Mouse (Mus musculus) intestine, embryonic 16.5 days (tissue): ENCODE data around the gene 5730455P16Rik. TPM values are rescaled to one million over a fixed set of nuclear protein-coding genes. Genes with fewer than 3 reads are reported as not detected.
"Not testable (repeated sequence)": the region's sequence is repeated elsewhere in the genome, so short reads cannot be mapped to it uniquely, and the experiment has no call there.

Source experiments
- ATAC-seq: fragments of 200-750 bp; cut with Nextera tagmentation; 2 replicates; pipeline ENCODE4 v1.8.0; 2017; ENCODE audit warnings: moderate TSS enrichment, moderate library complexity
- H3K27ac ChIP-seq: fragments of 300-500 bp; sonication (generic); 2 replicates; pipeline ENCODE4 v1.5.1; 2014; ENCODE audit warnings: mild to moderate bottlenecking, low read length
- H3K27me3 ChIP-seq: fragments of 300-500 bp; sonication (generic); replicated peaks from 2 replicates; pipeline ENCODE4 v1.6.1; 2014; ENCODE audit warnings: low read length, control low read depth, mixed read lengths; ENCODE audit not compliant: control insufficient read depth, insufficient read depth
- H3K36me3 ChIP-seq: fragments of 300-500 bp; sonication (generic); 2 replicates; pipeline ENCODE4 v1.6.1; 2014; ENCODE audit warnings: low read length, control low read depth; ENCODE audit not compliant: control insufficient read depth, insufficient read depth
- H3K4me1 ChIP-seq: fragments of 300-500 bp; sonication (generic); 2 replicates; pipeline ENCODE4 v1.6.1; 2014; ENCODE audit warnings: low read length, control low read depth, mixed read lengths; ENCODE audit not compliant: control insufficient read depth, insufficient read depth
- H3K4me2 ChIP-seq: fragments of 300-500 bp; sonication (generic); 2 replicates; pipeline ENCODE4 v1.6.1; 2014; ENCODE audit warnings: low read depth, low read length, control low read depth
- H3K4me3 ChIP-seq: fragments of 300-500 bp; sonication (generic); 2 replicates; pipeline ENCODE4 v1.5.1; 2014; ENCODE audit warnings: mild to moderate bottlenecking, low read length
- H3K9ac ChIP-seq: fragments of 300-500 bp; sonication (generic); 2 replicates; pipeline ENCODE4 v1.6.1; 2014; ENCODE audit warnings: low read depth, low read length
- H3K9me3 ChIP-seq: fragments of 300-500 bp; sonication (generic); 2 replicates; pipeline ENCODE4 v1.6.1; 2016; ENCODE audit warnings: low read length, control low read depth; ENCODE audit not compliant: control insufficient read depth
- whole genome bisulfite sequencing: fragments of 180-500 bp; shearing (Covaris S2); extraction: QIAGEN DNeasy Blood & Tissue Kit; methylation state at CpG from one replicate; pipeline ENCODE4 v1.1.7; 2014; 5-methylcytosine and 5-hydroxymethylcytosine counted together
- polyA plus RNA-seq: library from polyadenylated mRNA; unstranded; fragments of >200 nt; fragmentation: Nextera tagmentation; extraction: Ambion mirVana; gene quantifications from 2 replicates; pipeline ENCODE4 v1.2.1, GENCODE M21; 2015

Gene 5730455P16Rik
- polyA plus RNA-seq, 1 experiment from 2014 or later: 14.9 TPM

DNA sequence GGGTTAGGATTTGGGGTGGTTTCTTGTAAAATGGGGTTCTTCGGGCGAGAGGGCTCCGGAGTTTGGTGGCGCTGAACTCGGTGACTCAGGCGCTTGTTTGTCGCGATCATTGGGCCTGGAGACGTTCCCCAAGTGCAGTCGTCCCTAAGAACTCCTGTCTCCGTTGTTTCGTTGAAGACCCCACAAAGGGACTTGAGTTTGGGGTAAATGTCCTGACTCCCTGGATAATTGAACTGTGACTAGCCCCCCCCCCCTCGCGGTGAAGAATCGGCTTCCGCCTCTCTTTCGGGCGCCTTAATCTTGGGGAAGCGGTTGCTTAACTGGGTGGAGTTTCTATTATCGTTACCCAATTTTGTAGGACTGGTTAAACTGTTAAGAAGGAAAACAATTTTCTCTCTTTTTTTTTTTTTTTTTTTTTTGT lies 5.8 kb upstream of the 5730455P16Rik start:
- peak overlapping the region; percentile 95 for H3K9ac ChIP-seq
- ATAC-seq: peak; percentile 32; the same call in 1 of the 2 replicates
- peak overlapping the region; percentile 89 for H3K27ac ChIP-seq
- H3K36me3 ChIP-seq: 0 out of 2 replicates have a peak, but pooled peaks cover 2% of the 10 kb centered on the region
- no peaks in the 10 kb centered on the region for H3K9me3 ChIP-seq
- peak overlapping the region; percentile 97 for H3K4me3 ChIP-seq
- peaks cover 20% of the 10 kb centered on the region for H3K4me1 ChIP-seq
- under 1% methylated on average over 20 of the region's 20 CpGs for WGBS
- H3K4me2 ChIP-seq: no peak overlapping the region
- no peaks in the 10 kb centered on the region for H3K27me3 ChIP-seq

DNA sequence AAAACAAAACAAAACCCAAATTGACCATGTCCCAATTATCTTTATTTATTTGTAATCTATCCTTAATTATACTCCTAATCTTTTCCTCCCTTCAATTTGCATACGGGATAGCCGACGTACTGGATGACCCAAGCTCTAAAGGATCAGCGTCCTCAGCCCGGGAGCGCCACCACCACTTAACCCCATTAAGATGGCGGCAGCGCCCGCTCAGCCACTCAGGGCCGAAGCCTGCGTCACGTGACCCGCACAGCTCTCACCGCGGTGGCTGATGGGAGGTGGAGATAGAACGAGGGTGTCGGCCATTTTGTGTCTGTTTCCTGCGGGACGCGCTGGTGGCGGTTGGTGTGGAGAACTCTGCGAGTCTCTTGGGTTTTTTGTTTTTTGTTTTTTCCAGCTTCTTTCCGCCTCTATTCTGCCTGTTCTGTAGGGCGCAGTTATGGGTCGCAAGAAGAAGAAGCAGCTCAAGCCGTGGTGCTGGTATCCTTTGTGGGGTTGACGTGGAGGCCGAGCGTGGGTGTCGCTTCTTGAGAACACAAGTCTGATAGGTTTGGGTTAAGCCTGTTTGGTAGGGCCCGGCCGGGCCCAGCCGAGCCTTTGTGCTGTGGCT lies 5.3 kb upstream of the 5730455P16Rik start, which contains the start of gene Zfp207:
Zfp207 (plus strand) TSS at position 261 of the 607 bp plus-strand sequence.
- under 1% methylated on average over 33 of the region's 33 CpGs for WGBS
- H3K36me3 ChIP-seq: 0 out of 2 replicates have a peak, but pooled peaks cover 2% of the 10 kb centered on the region
- H3K27ac ChIP-seq: peak within 1 kb of the TSS; percentile 89
- peak; percentile 94 for ATAC-seq
- peak within 1 kb of the TSS; percentile 97 for H3K4me3 ChIP-seq
- no peaks in the 10 kb centered on the region for H3K9me3 ChIP-seq
- H3K27me3 ChIP-seq: no peaks in the 10 kb centered on the region
- peak within 1 kb of the TSS; percentile 91 for H3K4me2 ChIP-seq
- peaks cover 20% of the 10 kb centered on the region for H3K4me1 ChIP-seq
- peak within 1 kb of the TSS; percentile 95 for H3K9ac ChIP-seq

DNA sequence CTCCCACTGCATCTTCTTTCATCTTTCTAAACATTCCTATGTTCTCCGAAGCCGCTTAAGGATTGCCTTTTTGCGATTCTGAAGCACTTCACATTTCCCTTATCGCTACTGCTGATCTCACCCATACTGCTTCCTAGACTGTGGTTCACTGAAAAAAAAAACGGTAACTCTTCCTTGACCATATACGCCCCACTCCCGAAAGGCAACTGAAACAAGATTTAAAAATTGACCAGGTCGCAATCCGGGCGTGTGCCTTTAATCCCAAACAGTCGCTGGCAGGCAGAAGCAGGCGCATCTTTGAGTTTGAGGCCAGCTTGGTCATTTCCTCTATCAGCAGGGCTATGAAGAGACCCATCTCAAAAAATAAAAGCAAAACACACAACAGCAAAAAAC lies 4.8 kb upstream of the 5730455P16Rik start:
- 3% methylated on average over 12 of the region's 12 CpGs for WGBS

DNA sequence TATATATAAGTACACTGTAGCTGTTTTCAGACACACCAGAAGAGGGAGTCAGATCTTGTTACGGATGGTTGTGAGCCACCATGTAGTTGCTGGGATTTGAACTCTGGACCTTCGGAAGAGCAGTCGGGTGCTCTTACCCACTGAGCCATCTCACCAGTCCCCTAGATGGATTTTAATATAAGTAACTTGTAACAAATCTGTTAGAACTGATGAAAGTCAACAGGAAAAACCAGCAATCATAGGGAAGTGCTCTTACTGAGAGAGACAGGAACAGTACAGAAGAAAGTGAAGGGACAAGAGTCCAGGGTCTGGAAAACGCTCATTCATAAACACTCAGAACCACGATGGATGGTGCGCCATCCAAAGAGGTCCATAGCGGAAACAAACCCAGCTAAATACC lies 1.4 kb upstream of the 5730455P16Rik start:
- H3K27ac ChIP-seq, H3K9ac ChIP-seq, H3K4me3 ChIP-seq, H3K9me3 ChIP-seq, ATAC-seq, H3K36me3 ChIP-seq, H3K4me2 ChIP-seq, H3K4me1 ChIP-seq, H3K27me3 ChIP-seq: not testable (repeated sequence)
- WGBS: 95% methylated on average over 7 of the region's 7 CpGs

More for the DNA sequence above, 4.8 kb upstream of the 5730455P16Rik start:
- peak; percentile 49 for ATAC-seq
- Histone ChIP-seq H3K4me1 (peaks cover 20% of the 10 kb centered on the region), H3K9me3 (no peaks in the 10 kb centered on the region), H3K27ac (peak overlapping the region; percentile 87), H3K27me3 (no peaks in the 10 kb centered on the region), H3K4me2 (peak overlapping the region; percentile 58), H3K9ac (peak overlapping the region; percentile 74), H3K36me3 (0 out of 2 replicates have a peak, but pooled peaks cover 2% of the 10 kb centered on the region), H3K4me3 (peak overlapping the region; percentile 97)

DNA sequence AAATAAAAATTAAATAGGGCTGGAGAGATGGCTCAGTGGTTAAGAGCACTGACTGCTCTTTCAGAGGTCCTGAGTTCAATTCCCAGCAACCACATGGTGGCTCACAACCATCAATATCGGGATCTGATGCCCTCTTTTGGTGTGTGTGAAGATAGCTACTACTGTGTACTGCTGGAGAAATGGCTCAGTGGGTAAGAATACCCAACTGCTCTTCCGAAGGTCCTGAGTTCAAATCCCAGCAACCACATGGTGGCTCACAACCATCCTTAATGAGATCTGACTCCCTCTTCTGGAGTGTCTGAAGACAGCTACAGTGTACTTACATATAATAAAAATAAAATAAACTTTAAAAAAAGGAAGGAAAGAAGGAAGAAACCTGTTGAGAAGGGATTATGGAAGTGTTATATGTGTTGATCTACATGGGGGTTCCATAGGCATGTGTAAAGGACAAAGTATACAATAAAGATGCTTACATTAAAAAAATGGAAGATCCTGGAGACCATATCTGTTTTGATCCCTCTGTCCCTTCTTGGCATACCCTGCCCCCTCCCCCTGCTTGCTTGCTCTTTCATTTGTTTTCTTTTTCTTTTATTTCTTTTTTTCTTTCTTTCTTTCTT lies 726 bp upstream of the 5730455P16Rik start:
- not testable (repeated sequence) for H3K9me3 ChIP-seq, H3K27ac ChIP-seq, ATAC-seq, H3K4me1 ChIP-seq, H3K27me3 ChIP-seq, H3K36me3 ChIP-seq
- peak overlapping the region; percentile 72 for H3K4me2 ChIP-seq
- H3K4me3 ChIP-seq: peak overlapping the region; percentile 85
- peak overlapping the region; percentile 96 for H3K9ac ChIP-seq
- WGBS: 66% methylated on average over 2 of the region's 2 CpGs

DNA sequence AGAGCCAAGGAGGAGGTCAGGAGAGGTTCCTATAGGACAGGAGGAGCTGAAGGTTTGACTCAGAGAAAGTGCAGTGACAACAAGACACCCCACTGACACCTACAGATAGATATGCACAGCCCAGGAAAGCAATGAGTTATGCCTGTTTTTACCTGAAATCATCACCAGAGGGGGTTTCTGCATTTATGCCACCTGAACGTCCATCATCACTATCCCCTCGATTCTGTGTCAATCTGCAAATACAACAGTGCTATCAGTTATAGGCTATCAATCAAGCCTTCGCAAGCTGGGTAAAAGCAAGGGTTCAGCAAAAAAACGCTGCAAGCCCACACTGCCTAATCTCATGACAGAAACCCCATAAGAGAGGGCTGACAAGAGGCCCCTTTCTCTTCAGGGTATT lies 1.2 kb downstream of the 5730455P16Rik start:
- WGBS: 53% methylated on average over 4 of the region's 4 CpGs
- 0 out of 2 replicates have a peak, but pooled peaks cover 2% of the 10 kb centered on the region for H3K4me1 ChIP-seq
- H3K9me3 ChIP-seq: no peaks in the 10 kb centered on the region
- no peak overlapping the region for H3K4me3 ChIP-seq
- H3K4me2 ChIP-seq: no peak overlapping the region
- no peak overlapping the region for H3K9ac ChIP-seq
- no peak overlapping the region for H3K27ac ChIP-seq
- ATAC-seq: no peak
- H3K27me3 ChIP-seq: no peaks in the 10 kb centered on the region
- H3K36me3 ChIP-seq: no peaks in the 10 kb centered on the region

DNA sequence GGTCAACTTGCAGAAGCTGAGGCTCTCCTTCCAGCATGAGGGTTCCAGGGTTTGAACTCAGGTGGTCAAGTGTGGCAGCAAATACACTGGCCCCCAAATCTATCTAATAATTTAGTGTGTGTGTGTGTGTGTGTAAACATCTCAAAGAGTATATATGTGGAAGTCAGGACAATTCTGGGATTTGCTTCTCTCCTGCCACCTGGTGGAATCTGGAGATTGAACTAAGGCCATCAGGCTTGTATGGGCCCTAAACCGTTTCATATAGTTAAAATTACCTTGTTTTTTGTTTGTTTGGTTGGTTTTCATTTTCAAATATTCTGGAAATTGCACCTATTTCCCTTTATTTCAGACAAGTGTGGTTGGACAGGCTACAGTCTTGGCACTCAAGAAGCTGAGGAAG lies 8.9 kb downstream of the 5730455P16Rik start:
- H3K9ac ChIP-seq: no peak overlapping the region
- H3K4me2 ChIP-seq: no peak overlapping the region
- WGBS: 86% methylated on average over 1 of the region's 1 CpGs
- H3K36me3 ChIP-seq: peaks cover 4% of the 10 kb centered on the region; the same call in 1 of the 2 replicates
- no peak for ATAC-seq
- H3K9me3 ChIP-seq: no peaks in the 10 kb centered on the region
- no peaks in the 10 kb centered on the region for H3K4me1 ChIP-seq
- H3K27ac ChIP-seq: no peak overlapping the region
- no peaks in the 10 kb centered on the region for H3K27me3 ChIP-seq
- no peak overlapping the region for H3K4me3 ChIP-seq

DNA sequence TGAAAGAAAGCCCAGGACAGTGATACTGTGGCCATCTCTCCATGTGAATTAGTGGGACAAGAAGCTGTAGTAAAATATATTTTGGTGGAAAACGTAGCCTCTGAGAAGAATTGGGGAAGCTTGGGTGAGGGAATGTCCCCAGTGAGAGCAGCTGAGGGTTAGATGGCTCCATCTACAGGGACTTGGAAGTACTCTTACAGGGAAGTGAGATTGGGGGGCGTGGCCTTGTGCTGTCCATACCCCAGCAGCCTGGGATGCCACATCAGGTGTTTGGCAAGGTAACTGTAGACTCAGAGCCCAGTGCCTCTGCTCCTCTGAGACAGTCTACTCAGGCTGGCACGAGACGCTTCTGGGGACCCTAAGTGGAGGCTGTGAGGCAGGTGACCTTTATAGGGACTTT lies 23.0 kb downstream of the 5730455P16Rik start:
- WGBS: 35% methylated on average over 4 of the region's 4 CpGs
- Histone ChIP-seq H3K4me3 (no peak overlapping the region), H3K4me2 (no peak overlapping the region), H3K4me1 (no peaks in the 10 kb centered on the region), H3K27ac (no peak overlapping the region), H3K36me3 (no peaks in the 10 kb centered on the region), H3K27me3 (no peaks in the 10 kb centered on the region), H3K9me3 (no peaks in the 10 kb centered on the region), H3K9ac (no peak overlapping the region)
- ATAC-seq: no peak

DNA sequence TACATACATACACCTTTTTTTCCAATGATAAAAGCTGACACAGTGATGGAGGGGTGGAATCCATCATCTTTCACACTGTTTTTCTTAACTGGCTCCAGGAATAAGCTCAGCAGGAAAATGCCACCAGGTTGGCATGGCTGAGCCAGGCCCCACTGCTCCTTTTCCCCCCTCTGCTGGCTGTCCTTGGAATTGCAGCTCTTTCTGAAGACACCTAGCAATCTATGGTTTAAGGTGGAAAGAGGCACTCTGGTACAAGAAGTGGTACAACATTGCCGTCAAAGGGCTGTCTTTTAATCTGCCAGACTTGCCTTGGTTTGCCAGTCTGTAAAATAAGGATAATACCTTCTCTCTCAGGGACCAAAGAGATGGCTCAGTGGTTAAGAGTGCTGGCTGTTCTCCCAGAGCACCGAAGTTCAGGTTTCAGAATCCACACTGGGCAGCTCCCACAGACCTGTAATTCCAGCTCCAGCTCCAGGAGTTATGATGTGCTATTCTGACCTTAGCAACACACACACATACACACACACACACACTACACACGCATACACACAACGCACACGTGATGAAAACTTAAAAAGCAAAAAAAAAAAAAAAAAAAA lies 25.9 kb downstream of the 5730455P16Rik start:
- Histone ChIP-seq H3K4me2 (no peak overlapping the region), H3K27me3 (no peaks in the 10 kb centered on the region)
- 66% methylated on average over 5 of the region's 5 CpGs for WGBS

More for the DNA sequence above, 25.9 kb downstream of the 5730455P16Rik start:
- ATAC-seq: no peak
- no peak overlapping the region for H3K9ac ChIP-seq
- no peak overlapping the region for H3K4me3 ChIP-seq
- H3K36me3 ChIP-seq: no peaks in the 10 kb centered on the region
- H3K4me1 ChIP-seq: no peaks in the 10 kb centered on the region
- H3K27ac ChIP-seq: no peak overlapping the region
- no peaks in the 10 kb centered on the region for H3K9me3 ChIP-seq
